8 mouse cellular contexts compared by ENCODE assay signal in genomic region chr1:138856101-138856950, GRCm38 (mm10). TPM values are rescaled to one million over a fixed set of nuclear protein-coding genes. Genes with fewer than 3 reads are reported as not detected.
DNase-seq lines count a peak whose midpoint lies in the region; ATAC-seq lines count a peak whose summit lies in the region.
"Not testable (repeated sequence)": the region's sequence is repeated elsewhere in the genome, so short reads cannot be mapped to it uniquely, and the experiment has no call there.

Gene 2310009B15Rik (minus strand): TSS chr1:138856852.

- peak; percentile 99 for ATAC-seq in hindbrain, embryonic 15.5 days (ENCODE audit: low FRiP score, low read depth)

- H3K27me3 ChIP-seq in hindbrain, embryonic 15.5 days: not testable (repeated sequence)

- peak within 1 kb of the TSS; percentile 48 for H3K9ac ChIP-seq in hindbrain, embryonic 15.5 days

- H3K27ac ChIP-seq in hindbrain, embryonic 15.5 days (replicated peaks): peak within 1 kb of the TSS; percentile 89

- peak; percentile 75 for DNase-seq in R1 (ENCODE audit: low read depth, low spot score)
- DNase-seq in cerebellum, postnatal 25 days: peak; percentile 87 to 90
- peak; percentile 78 for DNase-seq in gastrocnemius, adult 18-20 months (ENCODE audit: low spot score)
- DNase-seq in left cerebral cortex, adult 18-20 months (ENCODE audit: low spot score in 2 of 2): peak; percentile 66 to 77
- DNase-seq in lung, postnatal 4 days: peak; percentile 87 to 88
- DNase-seq in retina, postnatal 7 days (ENCODE audit: low read depth, low spot score): peak; percentile 68
- peak; percentile 71 to 84 for DNase-seq in urinary bladder, adult 18-20 months (ENCODE audit: low spot score in 2 of 2)

- H3K4me3 ChIP-seq in hindbrain, embryonic 15.5 days: peak within 1 kb of the TSS; percentile 55

- not testable (repeated sequence) for H3K4me1 ChIP-seq in hindbrain, embryonic 15.5 days (replicated peaks)

- H3K4me2 ChIP-seq in hindbrain, embryonic 15.5 days: peak within 1 kb of the TSS; percentile 42

- under 1% methylated on average over 50 of the region's 79 CpGs for WGBS in hindbrain, embryonic 15.5 days

- not testable (repeated sequence) for H3K9me3 ChIP-seq in hindbrain, embryonic 15.5 days

- H3K36me3 ChIP-seq in hindbrain, embryonic 15.5 days: not testable (repeated sequence)

RNA-seq across cellular contexts. Expression of gene 2310009B15Rik, which starts in this region (rescaled TPM):
- 10 to 100 TPM; 14.8 to 15.2 TPM for total RNA-seq in gastrocnemius, adult 18-20 months (2021)
- 30.7 and 38.8 TPM in 2 replicates for polyA plus RNA-seq in hindbrain, embryonic 15.5 days (2015; fragmentation: Nextera tagmentation; extraction: Ambion mirVana)
- 10 to 100 TPM; 12.6 to 15.8 TPM for total RNA-seq in left cerebral cortex, adult 18-20 months (2021)

Comparison
In these comparisons a context has a peak if more than half of its experiments do, and no peak if none do; other contexts are left out.
1. Peak in every context shown above with its lines: DNase-seq, ATAC-seq, H3K4me3 ChIP-seq and H3K27ac ChIP-seq.